Mouse (Mus musculus) cerebellum, adult 2 months (tissue): ENCODE data around the gene Prdm5.

Source experiments
- CTCF ChIP-seq: fragments of 200-500 bp; IDR thresholded peaks from 2 replicates; pipeline ENCODE4 v1.5.1; 2011; ENCODE audit warnings: low read depth, mild to moderate bottlenecking, control low read depth, low read length, moderate library complexity, borderline replicate concordance; ENCODE audit not compliant: insufficient read depth
- POLR2A ChIP-seq: fragments of 200-500 bp; IDR thresholded peaks from 2 replicates; pipeline ENCODE4 v1.6.1; 2011; ENCODE audit warnings: low read length, control low read depth, borderline replicate concordance; ENCODE audit not compliant: insufficient read depth

DNA sequence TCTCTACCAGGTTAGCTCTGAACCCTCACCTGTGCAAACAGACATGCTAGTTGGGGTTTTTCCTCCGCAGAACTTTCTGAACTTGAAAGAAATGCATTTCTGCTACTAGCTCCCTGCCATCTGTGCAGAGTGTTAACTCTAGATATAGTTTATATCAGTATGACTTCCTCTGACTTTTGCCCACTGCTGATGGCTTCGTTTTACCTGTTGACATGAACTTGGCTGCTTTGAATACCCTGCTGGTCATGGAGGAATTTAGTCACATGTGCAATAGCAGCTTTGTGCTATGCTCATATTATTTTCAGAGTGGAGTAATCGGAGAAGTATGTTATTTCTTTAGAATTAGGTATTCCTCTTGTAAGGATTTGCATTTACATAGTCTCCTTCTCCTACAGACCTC lies 142.9 kb downstream of the Prdm5 start:
- TF ChIP-seq POLR2A = no peak
- TF ChIP-seq CTCF = no peak
